Mouse (Mus musculus) stomach, postnatal 0 days (tissue): ENCODE data around the gene Chm.

ENCODE experiments used
- CTCF ChIP-seq: IDR thresholded peaks from 2 replicates; pipeline ENCODE4 v1.5.1; 2016; ENCODE audit warnings: antibody characterized with exemption, low read depth, mild to moderate bottlenecking, moderate library complexity
- EP300 ChIP-seq: optimal IDR thresholded peaks from 2 replicates; pipeline ENCODE3; 2016; ENCODE audit warnings: antibody characterized with exemption

DNA sequence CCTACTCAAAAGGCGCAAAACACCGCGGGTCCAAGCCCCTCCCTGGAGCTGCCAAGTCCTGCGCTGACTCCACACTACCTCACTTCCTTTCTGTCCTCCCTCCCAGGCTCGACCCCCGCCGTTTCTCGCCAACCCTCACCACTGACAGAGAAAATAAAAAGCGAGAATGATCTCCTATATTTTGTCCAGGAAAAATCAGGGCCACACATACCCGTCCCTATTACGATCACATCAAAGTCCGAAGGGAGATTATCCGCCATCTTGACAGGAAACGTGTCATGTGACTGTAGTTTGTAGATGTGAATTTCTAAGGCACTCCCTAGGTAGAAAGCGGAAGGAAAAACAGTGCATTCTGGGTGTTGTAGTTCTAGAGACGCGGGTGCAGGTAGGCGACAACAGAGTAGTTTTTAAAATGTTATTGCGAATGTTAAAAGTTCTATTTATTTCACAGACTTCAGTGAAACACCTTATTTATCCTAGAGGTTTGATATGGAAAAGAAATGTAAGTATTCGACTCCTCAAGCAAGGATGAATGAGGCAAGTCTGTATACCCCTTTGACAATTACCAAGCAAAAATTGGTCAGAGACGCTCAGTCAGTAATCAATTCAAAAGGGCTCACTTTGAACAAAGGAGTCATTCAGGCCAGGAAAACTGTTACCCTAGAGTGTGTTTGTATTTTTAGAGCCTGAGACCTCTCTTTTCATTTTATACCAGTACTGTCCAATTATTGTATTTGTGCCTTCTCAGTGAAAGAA is at the start of gene Chm:
- TF ChIP-seq CTCF = no peak
- TF ChIP-seq EP300 = no peak
